Mouse (Mus musculus) kidney, adult 2 months (tissue): Measurements from ENCODE around the gene Cacna1b. TPM values are rescaled to one million over a fixed set of nuclear protein-coding genes. Genes with fewer than 3 reads are reported as not detected.

ENCODE experiments used
- DNase-seq: peaks from one replicate; pipeline ENCODE4 v3.0.0; 2021
- H3K27ac ChIP-seq: fragments of 200-500 bp; 2 replicates; pipeline ENCODE4 v1.5.1; 2012; ENCODE audit warnings: low read depth, low read length, control low read depth, inconsistent platforms; ENCODE audit not compliant: insufficient read depth
- H3K27me3 ChIP-seq: fragments of 200-500 bp; replicated peaks from 2 replicates; pipeline ENCODE4 v1.6.1; 2012; ENCODE audit warnings: mild to moderate bottlenecking, moderate library complexity, low read length, inconsistent platforms; ENCODE audit not compliant: control insufficient read depth, insufficient read depth
- H3K36me3 ChIP-seq: fragments of 200-500 bp; 2 replicates; pipeline ENCODE4 v1.6.1; 2012; ENCODE audit warnings: mild to moderate bottlenecking, moderate library complexity, low read length, inconsistent platforms; ENCODE audit not compliant: control insufficient read depth, insufficient read depth
- H3K4me1 ChIP-seq: fragments of 200-500 bp; 2 replicates; pipeline ENCODE4 v1.6.1; 2011; ENCODE audit warnings: low read length; ENCODE audit not compliant: control insufficient read depth, insufficient read depth
- H3K4me3 ChIP-seq: fragments of 200-500 bp; 2 replicates; pipeline ENCODE4 v1.5.1; 2011; ENCODE audit warnings: mild to moderate bottlenecking, low read depth, low read length, control low read depth; ENCODE audit not compliant: insufficient read depth
- POLR2A ChIP-seq: fragments of 200-500 bp; IDR thresholded peaks from one replicate; pipeline ENCODE4 v1.6.1; 2011; ENCODE audit warnings: low read depth, low read length, control low read depth
- WGBS: fragments of 180-500 bp; shearing (Covaris S2); methylation state at CpG from one replicate; pipeline ENCODE4 v1.1.7; 2018; 5-methylcytosine and 5-hydroxymethylcytosine counted together
- polyA plus RNA-seq: library from polyadenylated mRNA; depleted of rRNA; stranded (reverse); fragments of >200 nt; gene quantifications from 2 replicates; pipeline ENCODE4 v1.2.3, GENCODE M21; 2012; rRNA removed

The Cacna1b gene
- polyA plus RNA-seq, 1 experiment: 1.2 TPM

DNA sequence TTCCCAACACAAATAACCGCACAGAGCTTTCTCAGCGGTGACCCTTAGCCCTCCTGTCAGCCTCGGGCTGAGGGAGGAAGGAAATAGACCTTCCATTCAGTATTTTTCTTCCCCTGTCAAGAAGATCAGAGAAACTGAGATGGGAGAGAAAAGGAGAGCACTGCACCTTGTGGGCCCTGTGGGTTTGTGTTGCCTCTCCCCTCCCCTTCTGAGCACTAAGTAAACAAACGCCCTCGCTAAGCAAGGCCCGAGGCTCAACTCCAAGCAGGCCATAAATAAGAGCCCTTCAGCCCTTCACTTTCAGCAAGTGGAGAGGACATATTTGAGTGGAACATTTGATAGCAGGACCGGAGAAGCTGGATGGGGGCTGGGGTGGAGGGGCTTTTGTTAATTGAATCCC, 209.0 kb downstream of the Cacna1b start:
- no peak overlapping the region for H3K4me3 ChIP-seq
- no peak for TF ChIP-seq POLR2A
- H3K4me1 ChIP-seq: no peaks in the 10 kb centered on the region
- no peaks in the 10 kb centered on the region for H3K36me3 ChIP-seq
- no peak overlapping the region for H3K27ac ChIP-seq
- DNase-seq: no peak
- no peaks in the 10 kb centered on the region for H3K27me3 ChIP-seq
- whole genome bisulfite sequencing: 45% methylated on average over 7 of the region's 7 CpGs

Other genes starting within 250 kb of the Cacna1b start
- 30.5 and 35.6 TPM in 2 replicates for gene Ehmt1, start 156.5 kb upstream of the Cacna1b start, polyA plus RNA-seq
- gene Arrdc1, start 172.1 kb upstream of the Cacna1b start, polyA plus RNA-seq: 85.7 and 107 TPM in 2 replicates
- gene Zmynd19, start 186.6 kb upstream of the Cacna1b start, polyA plus RNA-seq: 5.1 and 6.3 TPM in 2 replicates
- 13.0 and 14.1 TPM in 2 replicates for gene Dph7, start 199.2 kb upstream of the Cacna1b start, polyA plus RNA-seq
- gene Mrpl41, start 211.9 kb upstream of the Cacna1b start, polyA plus RNA-seq: 55.8 and 66.0 TPM in 2 replicates
- gene Pnpla7, start 212.9 kb upstream of the Cacna1b start, polyA plus RNA-seq: 22.4 and 24.1 TPM in 2 replicates